Mouse (Mus musculus): ENCODE results near the gene Tmem255b.

DNA sequence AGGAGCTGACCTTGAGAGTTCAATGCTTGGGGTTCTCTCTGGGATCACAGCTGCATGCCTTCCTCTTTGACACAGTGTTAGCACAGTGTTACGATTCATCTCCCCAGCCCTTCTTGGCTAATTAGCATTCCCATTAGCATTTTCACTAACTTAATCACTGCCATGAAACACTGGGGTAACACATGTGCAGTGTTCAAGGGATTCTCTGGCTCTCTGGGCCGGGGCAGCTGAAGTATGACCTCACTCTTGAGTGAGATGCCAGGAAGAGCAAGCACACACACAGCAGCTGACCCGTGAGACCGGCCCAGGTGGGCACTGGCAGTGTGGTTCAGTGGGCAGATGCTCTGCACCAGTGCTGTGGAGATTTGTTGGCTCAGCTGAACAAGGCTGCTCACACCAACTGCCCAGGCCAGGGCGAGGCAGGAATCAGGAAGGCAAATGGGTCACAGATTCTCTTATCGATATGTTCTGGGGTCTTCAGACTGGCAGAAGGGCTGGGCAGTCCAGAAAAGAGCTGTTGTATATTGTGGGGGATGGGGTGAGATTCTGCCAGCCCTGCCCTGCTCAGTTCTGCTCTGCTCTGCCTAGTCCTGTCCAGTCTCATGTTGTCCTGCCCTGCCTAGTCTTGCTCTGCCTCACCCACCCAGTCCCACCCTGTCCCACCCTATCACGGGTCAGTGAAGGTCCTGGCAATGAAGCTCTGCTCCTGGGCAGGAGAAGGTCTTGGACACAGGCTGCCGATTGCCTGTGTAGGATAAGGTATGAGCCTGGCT, 19.5 kb downstream of the Tmem255b start:
- no peak for TF ChIP-seq EP300 (IDR thresholded peaks at IDR 0.05; ENCODE audit: low read depth)
- no peak for TF ChIP-seq CTCF (IDR thresholded peaks at IDR 0.05; ENCODE audit: low read depth)
